Mouse (Mus musculus): ENCODE results near the gene Parp3. TPM values are rescaled to one million over a fixed set of nuclear protein-coding genes. Genes with fewer than 3 reads are reported as not detected.
"Not testable (repeated sequence)": the region's sequence is repeated elsewhere in the genome, so short reads cannot be mapped to it uniquely, and the experiment has no call there.

Parp3 gene
- 10 to 100 TPM; 33.7 to 38.2 TPM for total RNA-seq (2021)
- long read RNA-seq, experiment 1, transcript Parp3-201 (11 exons, 2,962 nt), result minor isoform, 5 of 43 reads
- long read RNA-seq, experiment 1, transcript Parp3-203 (11 exons, 2,495 nt), result major isoform, 6 of 43 reads
- long read RNA-seq, experiment 1, partial matches to known transcripts, result 3 of 43 reads
- long read RNA-seq, experiment 1, other reads (novel, unspliced or antisense), result 28 of 43 reads
- long read RNA-seq, experiment 2, partial matches to known transcripts, result 3 of 16 reads
- long read RNA-seq, experiment 2, other reads (novel, unspliced or antisense), result 9 of 16 reads

DNA sequence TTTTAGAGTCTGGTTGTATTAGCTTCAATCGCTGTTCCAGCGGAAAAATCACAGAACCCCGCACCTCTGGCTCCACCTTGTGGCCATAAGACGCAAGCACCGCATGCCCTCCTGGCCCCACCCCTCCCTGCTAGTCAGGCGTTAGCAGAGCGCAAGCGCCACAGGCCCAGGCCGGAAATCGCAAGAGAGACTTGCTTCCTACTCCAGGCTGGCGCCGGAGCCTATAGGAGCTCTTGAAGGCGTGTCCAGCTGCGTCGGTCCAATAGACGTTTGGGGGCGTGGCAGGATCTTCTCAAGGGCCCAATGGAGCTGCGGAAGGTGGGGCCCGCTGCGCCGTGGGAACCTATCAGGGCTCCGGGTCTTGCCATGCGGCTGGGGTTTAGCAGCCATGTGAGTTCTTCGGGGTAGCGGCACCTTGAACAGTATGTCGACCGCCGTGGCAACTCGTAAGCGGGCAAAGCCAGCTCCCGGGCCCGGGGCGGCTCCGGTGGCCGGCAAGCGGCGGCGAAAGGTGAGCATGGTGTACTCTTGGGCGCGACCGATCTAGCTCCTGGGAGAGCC, at the start of gene Parp3:
Gene Parp3 (minus strand): TSS at position 26 of the 561 bp plus-strand sequence.
- peak; percentile 98 to 100 for DNase-seq

DNA sequence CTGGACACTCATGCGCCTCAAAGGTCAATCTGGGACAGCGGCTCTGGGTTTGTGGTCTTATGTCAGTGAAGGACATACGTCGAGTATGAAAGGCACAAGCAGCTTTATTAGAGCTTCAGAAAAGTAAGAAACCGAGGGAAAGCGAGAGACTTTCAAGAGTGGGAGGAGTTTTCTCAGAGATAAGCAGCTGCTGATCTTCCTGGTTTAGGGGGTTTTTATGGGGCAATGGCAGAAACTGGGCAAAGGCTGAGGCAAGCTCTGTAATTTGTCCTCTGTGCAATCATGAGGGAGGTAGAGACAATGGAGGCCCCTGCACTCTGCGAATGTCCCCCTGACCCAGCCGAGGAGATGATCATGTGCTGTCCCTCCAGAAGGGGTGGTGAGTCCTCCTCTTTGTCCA, 43.2 kb upstream of the Parp3 start:
- DNase-seq, result no peak

DNA sequence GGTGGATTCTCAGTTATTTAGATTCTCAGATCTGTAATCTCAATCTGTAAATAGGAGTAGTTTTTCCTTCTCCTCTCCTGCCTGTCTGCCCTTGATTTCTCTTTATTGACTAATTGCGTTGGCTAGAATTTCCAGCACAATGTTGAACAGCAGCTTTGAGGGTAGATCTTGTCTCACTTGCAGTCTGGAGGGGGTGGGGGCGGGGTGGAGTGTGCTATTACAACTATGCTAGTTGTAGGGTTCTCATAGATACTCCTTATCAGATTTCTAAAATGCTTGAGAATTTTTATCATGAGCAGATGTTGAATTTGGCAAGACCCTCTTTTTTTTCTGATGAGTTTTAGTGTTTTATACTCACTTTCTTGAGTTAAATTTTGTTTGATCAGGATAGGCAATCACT, 42.7 kb upstream of the Parp3 start:
- DNase-seq, result no peak

DNA sequence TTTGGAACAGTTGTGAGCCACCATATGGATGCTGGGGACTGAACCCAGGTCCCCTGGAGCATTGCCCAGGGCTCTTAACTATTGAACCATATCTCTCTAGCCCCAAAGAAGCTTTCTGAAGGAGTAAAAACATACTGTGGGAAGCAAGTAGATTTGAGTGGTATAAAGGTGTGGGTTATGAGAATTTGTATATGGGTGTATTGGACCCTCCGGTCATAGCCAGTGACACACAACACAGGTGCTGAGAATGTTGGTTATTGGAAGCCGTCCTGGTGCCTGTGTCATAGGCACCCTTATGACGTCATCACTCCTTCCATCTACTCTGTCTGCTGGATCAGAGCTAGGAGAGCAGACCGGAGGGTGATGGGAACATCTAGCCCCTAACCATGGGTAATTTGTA, 37.5 kb upstream of the Parp3 start, which contains the start of gene Iqcf5:
Gene Iqcf5 (plus strand): TSS at position 301 of the 400 bp plus-strand sequence.
- no peak for DNase-seq

DNA sequence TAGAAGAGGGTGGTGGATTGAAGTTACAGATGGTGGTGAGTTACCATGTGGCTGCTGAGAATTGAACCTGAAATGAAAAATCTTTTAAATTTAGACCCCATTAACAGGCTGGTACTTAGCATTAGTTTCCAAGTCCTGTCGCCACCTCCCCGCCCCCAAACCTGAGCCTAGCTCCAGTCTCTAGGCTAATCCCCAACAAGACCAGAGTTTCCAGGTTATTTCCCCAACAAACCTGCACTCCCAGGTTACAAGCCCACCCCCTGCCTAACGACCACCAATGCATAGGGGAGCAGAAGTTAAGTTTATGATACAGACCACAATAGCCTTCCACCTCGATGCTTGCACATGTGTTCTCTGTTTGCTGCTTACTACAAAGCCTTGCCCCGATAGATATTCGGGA, 36.8 kb upstream of the Parp3 start:
- DNase-seq, result no peak

DNA sequence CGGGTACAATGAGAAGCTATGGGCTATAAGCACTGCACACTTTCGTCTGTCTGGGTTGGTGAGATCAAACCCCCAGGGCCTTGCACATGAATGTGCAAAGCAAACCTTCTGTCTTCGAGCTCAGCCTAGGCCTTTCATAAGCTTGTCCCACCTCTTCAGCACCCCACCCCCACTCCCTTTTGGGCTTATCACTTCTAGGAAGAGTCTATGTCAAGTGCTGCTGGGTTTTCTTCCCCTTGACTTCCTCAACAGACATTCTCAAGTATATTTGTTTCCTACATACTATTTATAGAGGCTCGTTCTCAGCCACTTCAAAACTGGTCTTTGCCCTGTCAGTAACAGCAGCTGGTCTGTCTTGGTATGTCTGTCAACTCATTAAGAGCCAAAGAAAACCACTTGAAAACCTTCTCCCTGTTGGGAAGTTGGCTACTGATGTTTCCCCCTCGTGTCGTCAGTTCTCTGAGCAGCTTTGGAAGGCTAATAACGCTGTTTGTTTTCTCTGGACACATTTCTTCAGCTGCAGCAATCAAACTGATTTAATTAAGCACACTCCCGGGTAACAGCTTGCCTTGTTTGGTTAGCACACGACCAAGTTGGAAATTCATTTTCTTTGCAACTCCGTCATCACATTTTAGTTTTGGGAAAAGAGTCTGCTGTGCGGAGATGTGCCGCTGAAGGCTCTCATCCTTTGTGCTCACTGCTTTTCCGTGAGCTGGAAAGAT, 36.1 kb upstream of the Parp3 start:
- no peak for DNase-seq

DNA sequence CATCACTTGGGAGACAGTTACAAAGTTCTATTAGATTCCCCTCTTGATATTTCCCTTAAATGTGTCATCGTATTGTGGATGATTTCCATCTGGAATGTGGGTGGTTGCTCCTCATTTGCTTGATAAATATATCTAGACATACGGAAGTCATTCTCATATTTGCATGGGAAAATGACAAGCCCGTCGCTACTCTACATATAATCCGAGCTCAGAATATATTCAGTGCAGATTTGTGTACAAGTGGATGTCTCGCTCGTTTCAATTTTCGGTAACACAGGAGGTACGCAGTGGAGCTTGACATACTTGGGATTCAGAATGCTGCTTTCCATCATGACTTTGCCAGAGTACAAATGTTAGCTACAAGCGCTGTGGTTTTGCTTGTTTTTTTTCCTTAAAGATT, 32.6 kb upstream of the Parp3 start:
- no peak for DNase-seq

DNA sequence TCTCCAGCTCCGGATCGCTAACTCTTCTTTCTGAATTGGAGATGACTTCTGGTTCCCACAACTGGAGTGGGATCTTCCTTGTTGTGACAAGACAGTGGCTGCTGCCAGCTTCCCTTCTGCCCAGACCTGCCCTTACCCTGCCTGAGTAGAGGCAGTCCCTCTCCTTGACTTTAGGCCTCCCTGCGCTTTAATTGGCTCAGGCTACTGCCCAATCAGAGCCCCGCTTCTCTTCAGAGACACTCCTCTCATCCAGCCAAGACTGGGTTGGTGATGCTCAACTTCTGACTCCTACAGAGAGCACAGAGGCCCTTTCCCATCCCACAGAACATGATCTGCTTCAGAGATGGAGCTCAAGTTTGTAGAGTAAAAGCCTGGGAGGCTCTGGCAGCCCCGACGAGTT, 27.5 kb upstream of the Parp3 start:
- no peak for DNase-seq

DNA sequence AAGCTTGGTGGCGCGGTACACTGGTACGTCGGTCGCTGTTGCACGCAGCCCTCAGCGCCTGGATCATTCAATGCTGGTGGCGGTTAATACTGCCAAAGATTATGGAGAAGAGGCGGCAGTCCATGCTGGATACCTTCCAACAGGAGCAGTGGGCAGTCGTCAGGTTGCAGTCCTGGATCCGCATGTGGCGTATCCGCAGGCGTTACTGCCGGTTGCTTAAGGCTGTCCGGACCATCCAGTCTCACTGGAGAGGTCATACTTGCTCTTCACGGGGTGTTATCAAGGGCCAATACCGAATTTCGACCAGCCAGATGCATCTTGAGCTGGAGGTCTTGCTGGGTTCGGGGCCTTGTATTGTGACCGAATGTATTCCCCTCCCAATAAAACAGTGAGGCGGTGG, 25.1 kb upstream of the Parp3 start:
- no peak for DNase-seq

DNA sequence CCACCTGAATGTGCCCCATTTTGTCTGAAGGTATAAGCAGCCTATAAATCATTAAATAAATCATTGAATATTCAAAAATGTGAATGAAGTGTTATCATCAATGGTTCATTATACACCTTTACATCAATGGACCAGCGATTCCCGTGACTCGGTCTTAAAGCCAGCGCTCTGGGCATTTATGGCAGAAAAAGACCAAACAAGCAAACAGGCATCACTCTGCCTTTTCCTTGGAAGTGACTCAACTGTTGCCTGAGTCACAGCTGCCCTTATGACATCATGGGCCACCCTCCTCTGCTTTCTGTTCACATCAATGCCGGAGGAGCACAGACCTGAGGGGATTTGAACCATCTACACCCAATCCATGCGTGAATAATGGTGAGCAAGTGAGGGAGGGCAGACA, 22.9 kb upstream of the Parp3 start, which contains the start of gene Iqcf1:
Gene Iqcf1 (plus strand): TSS at position 301 of the 400 bp plus-strand sequence.
- no peak for DNase-seq

DNA sequence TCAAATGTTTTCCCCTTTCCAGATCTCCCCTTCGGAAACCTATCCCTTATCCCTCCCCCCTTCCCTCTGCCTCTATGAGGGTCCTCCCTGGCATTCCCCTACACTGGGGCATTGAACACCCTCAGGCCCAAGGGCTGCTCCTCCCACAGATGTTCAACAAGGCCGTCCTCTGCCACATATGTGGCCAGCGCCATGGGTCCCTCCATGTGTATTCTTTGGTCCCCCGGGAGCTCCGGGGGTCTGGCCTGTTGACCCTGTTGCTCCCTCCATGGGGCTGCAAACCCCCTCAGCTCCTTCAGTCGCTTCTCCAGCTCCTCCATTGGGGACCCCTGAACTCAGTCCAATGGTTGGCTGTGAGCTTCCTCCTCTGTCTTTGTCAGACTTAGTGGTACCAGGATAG, 10.9 kb upstream of the Parp3 start:
- not testable (repeated sequence) for DNase-seq

DNA sequence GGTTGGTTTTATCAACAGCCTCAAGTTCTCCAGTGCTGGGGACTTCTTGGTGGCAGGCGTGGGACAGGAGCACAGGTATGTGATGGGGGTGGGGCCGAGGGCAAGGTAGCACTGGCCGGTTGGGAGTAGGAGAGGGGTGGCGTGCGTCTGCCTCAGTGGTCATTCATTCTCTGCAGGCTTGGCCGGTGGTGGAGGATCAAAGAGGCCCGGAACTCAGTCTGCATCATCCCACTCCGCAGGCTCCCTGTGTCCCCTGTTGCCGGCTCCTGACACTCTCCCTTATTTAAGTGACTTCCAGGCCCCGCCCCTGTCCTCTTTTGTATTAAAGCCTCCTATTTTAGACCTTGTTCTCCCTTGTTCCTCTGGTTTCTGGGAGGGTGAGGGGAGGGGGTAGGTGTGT, 8.3 kb upstream of the Parp3 start:
- DNase-seq, result no peak

DNA sequence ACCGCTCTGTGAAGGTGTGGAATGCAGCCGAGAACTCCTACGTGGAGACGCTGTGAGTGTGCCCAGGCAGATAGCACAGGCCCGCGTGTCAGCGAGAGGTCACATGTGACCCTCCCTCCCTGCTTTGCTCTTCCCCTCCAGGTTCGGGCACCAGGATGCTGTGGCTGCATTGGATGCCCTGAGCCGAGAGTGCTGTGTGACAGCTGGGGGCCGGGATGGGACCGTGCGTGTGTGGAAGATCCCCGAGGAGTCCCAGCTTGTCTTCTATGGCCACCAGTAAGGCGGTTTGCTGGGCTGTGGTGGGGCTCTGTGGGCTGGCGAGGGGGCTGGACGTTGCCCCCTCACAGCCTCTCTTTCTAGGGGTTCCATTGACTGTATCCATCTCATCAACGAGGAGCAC, 6.9 kb upstream of the Parp3 start:
- no peak for DNase-seq

DNA sequence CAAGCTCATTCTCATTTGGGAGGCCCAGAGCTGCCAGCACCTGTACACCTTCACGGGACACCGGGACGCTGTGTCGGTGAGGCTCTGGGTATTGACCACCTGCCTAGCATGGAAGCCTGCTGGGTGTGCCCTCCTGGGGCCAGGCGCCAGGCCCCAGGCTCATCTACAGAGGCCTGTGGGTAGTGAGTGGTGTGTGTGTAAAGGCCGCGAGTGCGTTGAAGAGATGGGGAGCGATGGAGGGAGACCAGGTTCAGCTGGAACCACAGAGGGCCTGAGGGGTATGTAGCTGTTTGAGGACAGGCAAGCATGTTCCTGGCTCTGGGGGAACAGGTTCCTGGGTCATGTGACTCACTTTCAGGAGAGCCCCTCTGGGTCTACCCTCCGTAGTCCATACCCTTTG, 6.4 kb upstream of the Parp3 start:
- no peak for DNase-seq

DNA sequence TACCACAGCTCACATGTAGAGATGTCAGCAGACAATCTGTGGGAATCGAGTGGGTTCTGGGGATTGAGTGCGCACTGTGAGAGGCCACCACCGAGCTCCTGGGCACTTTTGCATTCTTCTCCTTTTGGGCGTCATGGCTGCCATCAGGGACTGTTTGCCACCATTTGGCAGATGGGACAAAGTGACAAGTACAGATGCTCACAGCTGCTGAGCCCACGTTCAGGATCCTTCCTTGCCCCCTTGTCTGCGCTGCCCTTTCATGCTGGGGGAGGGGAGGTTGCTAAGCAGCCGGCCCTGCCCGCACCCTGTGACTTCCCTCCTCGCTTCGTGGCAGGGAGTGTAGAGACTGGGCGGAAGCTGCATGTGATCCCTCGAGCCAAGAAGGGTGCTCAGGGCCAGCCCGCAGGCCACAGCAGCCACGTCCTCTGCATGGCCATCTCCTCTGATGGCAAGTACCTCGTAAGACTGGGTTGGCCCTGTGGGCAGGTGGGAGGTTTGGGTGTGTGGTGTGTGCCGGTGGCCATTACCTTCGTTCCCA, 5.9 kb upstream of the Parp3 start:
- no peak for DNase-seq

DNA sequence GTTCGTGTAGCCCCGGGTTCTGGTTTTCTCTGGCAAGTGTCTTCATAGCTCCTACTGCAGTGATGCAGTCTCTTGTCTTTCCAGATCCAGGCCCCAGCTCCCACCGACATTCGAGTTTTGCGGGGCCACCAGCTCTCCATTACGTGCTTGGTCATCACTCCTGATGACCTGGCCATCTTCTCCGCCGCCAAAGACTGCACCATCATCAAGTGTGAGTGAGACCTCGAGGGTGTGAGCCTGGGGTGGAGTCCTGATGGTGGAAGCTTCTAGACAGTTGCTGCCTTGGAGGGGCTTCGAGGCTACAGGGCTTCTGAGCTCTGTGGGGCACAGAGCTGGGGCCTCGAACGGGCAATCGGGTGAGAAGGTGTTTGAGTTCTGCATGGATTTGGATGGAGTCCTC, 4.9 kb upstream of the Parp3 start:
- no peak for DNase-seq

DNA sequence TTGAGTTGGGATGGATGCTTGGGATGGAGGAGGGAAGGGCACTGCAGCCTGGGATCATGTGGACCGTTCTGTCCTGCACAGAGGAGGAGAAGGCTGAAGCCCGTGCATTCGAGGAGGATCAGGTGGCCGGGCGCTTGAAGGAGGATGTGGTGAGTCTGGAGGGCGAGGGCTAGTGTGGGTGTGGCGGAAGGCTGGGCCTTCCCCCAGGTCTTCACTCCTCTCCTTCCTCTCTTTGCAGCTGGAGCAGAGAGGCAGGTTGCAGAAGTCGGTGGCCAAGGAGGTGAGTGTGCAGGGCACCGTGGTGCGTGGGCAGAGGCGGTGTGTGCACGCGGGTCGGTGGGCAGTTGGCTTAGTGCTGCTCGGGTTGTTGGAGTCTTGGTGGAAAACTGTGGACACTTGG, 4.3 kb upstream of the Parp3 start:
- DNase-seq, result no peak

DNA sequence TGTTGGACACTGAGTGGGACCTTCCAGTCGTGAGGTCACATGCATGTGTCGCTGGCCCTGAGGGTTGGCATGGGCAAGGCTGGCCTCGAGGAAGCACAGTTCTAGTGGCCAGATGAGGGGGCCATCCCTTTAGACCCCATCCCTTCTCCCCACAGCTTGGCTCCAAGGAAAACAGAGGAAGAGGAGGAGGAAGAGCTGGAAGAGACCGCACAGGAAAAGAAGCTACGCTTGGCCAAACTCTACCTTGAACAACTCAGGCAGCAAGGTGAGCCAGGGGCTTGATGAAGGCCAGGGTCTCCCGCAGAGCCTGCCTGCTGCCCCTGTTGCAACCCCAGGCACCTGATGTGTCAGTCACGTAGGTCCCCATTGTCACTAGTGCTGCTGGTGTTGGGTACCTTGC, 3.8 kb upstream of the Parp3 start:
- DNase-seq, result no peak

DNA sequence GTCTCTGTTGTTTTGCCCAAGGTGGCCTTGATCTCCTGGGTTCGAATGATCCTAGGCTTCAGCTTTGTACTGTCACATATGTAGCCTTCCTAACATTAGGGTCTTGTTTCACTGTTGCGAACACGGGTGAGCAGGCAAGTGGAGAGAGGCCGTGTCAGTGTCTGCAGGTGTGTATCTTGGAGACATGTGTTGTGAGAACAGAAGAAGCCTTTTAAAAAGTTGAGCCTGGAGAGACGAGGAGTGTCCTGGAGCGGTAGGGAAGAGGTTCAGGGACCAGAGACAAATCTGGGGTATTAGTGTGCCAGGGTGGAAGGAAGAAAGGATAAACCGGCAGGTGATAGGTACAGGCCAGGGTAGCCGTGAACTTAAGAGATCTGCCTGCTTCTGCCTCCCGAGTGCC, 1.4 kb upstream of the Parp3 start:
- no peak for DNase-seq

DNA sequence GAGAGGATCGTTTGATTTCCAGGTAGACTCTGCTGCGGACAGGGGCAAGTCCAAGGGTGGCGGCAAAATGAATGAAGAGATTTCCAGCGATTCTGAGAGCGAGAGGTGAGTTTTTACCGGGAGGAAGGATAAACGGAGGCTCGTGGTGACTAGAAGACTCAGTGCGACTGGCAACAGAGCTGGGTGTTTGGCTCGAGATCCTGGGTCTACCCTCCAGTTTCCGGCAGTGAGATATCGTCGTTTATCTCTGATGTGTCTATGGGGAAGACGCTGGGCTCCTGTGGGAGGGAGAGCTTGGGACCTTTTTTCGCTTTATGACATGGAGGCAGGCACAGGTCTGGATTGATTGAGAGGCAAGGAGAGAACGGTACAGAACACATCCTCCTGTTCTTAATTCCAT, 900 bp upstream of the Parp3 start:
- DNase-seq, result no peak

DNA sequence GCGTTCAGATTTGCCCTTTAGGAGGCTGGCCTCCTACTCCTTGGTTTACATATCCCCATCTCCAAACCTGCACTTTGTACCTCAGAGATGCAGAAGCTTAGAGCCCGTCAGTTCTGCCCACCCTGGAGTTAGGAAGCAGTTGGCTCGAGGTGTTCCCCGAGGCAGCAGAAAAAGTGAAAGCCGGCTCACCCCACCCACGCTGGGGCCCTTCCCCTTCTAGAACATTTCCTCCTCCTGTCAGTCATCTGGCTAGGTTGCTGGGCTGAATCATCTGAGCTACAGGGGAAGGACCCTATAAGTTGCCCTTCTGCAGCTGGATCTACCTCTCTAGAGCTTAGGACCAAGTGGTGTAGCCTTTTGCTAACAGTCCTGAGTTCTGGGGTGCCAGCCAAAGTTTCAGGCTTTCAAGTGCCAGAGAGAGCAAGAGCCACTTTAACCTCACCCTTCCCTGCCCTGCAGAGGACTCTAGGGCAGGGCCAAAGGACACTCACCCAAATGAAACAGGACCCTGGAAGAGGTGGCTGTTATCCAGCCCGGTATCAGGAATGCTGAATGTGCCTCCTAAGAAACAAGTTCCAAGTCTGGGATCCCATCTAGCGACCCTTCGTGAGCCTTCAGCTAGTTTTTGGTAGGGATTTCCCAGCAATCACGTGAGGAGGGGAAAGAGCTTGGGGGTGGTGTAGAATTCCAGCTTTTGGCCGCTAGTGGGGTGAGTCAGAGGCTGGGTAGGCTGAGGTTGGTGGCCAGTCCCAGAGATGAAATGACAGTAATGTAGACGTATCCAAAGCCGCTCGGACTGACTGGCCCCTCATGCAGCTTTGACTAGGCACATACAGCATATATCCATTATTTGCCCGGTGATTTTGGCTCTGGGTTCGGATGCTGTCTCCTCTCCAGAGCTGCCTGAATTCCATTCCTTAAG, 486 bp downstream of the Parp3 start:
- peak; percentile 84 to 86 for DNase-seq

DNA sequence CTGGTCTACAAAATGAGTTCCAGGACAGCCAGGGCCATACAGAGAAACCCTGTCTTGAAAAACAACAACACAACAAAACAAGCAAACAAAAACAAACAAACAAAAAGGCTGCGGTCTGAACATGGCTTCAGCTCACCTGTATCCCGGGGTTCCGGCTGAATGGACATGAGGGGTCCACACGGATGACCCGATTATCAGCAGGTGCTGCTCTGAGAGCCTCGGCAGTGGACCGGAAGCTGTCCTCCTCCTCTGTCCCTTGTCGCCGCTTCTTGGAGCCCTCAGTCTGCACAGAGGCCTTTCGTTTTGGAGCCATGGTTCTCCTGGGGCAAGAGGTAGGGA, 1.1 kb downstream of the Parp3 start, which contains the start of gene Rrp9:
Gene Rrp9 (plus strand): TSS at position 301 of the 339 bp plus-strand sequence.
- no peak for DNase-seq

Measured in heart, adult 18-20 months (tissue).